Mouse (Mus musculus): ENCODE measurements around the gene Slc39a5.

Gene Slc39a5

GRCm38 (mm10) chr10:128401056-128401455 is at the start of gene Slc39a5:
Gene Slc39a5 (minus strand): TSS chr10:128401229.
- DNase-seq (ENCODE audit: extremely low spot score, low read depth, low spot score) = no peak

- DNase-seq (ENCODE audit: extremely low spot score, low read depth, low spot score) = no peak
These were observed 44.4 kb upstream of the Slc39a5 start for GRCm38 (mm10) chr10:128445407-128445806.

DNA sequence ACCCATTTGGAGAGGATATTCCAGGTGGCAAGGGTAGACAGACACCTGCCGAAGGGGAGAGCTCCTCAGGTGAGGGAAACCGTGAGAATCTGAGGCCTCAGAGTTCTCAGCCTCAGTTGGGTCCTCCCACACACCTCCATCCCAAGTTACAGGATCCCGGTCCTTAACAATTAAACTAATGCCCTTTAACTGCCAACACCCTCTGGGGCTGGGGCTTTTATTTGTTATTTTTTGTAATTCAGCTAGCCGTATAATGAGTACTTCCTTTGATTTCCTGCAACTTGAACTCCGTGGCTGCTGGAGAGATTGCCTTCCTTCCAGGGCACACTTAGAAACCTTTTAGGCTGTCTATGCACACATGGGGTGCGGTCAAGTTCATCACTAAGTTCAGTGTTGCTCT is 43.3 kb upstream of the Slc39a5 start:
- no peak for DNase-seq (ENCODE audit: extremely low spot score, low read depth, low spot score)

DNA sequence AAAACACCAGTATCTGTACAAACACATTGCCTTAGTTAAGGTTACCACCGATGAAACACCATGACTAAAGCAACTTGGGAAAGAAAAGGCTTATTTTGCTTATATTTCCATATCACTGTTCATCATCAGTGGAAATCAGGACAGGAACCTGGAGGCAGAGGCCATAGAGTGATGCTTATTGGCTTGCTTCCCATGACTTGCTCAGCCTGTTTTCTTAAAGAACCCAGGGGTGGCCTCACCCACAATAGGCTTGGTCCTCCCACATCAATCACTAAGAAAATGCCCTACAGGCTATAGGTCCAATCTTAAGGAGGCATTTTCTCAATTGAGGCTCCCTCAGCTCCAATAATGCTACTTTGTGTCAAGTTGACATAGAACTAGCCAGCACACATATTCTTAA is 41.7 kb upstream of the Slc39a5 start:
- DNase-seq (ENCODE audit: extremely low spot score, low read depth, low spot score) = no peak

GRCm38 (mm10) chr10:128441324-128442119 is 40.5 kb upstream of the Slc39a5 start:
- no peak for DNase-seq (ENCODE audit: extremely low spot score, low read depth, low spot score)

- DNase-seq (ENCODE audit: extremely low spot score, low read depth, low spot score) = no peak
These were observed 39.4 kb upstream of the Slc39a5 start for GRCm38 (mm10) chr10:128440407-128440806.

GRCm38 (mm10) chr10:128438675-128439279 is 37.7 kb upstream of the Slc39a5 start:
- DNase-seq (ENCODE audit: extremely low spot score, low read depth, low spot score) = no peak

GRCm38 (mm10) chr10:128436376-128436775 is 35.3 kb upstream of the Slc39a5 start:
- no peak for DNase-seq (ENCODE audit: extremely low spot score, low read depth, low spot score)

DNA sequence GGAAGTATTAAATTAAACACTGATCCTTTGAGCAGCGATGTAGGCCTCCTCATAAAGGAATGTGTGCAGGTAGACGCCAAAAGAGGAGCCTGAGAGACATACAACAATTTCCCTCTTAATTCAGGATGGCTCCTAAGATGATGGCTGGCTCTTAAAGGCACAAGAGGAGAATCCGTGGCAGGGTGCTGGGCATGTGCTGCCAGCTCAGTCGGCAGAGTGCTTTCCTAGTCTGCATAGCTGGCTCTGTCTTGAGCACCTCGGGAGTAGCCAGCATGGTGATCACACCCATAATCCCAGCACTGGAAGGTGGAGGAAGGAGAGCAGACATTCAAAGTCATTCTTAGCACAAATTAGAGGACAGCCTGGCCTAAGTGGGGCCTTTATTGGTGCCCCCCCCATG is 34.8 kb upstream of the Slc39a5 start:
- DNase-seq (ENCODE audit: extremely low spot score, low read depth, low spot score) = no peak

DNA sequence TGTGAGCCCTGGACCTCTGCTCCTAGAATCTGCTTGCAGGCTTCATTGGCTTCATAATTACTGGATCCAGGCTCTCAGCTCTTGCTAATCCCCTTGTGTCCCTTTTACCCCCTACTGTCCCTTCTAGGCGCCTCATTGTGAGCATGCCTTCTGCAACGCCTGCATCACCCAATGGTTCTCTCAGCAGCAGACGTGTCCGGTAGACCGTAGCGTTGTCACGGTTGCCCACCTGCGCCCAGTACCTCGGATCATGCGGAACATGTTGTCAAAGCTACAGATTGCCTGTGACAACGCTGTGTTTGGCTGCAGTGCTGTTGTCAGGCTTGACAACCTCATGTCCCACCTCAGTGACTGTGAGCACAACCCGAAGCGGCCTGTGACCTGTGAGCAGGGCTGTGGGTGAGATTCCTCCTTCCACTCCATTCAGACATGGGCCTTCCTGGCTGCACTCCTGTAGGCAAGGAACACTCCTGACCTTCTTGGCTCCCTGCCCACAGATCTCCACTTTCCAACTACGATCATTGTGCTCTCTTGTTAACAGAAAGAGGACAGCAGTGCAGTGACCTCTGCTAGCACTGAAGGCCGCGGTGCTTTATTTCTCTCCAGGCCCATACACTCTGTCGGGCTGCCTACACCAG is 34.3 kb upstream of the Slc39a5 start:
- DNase-seq (ENCODE audit: extremely low spot score, low read depth, low spot score) = no peak

DNA sequence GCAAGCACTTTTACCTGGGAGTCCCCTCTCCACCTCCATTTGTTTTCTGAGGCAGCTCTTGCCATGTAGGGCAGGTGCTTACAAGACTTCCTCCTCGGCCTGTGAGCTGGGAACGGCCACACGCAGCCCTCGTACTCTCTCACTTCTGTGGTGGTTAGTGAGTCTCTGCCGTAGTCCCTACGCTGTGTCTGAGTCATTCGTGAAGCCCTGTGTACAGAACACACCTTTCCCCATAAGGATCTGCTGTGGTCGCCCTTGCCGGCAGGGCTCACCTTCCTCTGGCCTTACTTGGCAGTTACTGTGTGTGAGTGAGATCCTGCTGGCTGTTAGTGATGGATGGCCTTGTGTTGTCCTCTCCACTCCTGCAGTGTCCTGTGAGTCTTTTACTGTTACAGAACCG is 33.7 kb upstream of the Slc39a5 start:
- DNase-seq (ENCODE audit: extremely low spot score, low read depth, low spot score) = no peak

DNA sequence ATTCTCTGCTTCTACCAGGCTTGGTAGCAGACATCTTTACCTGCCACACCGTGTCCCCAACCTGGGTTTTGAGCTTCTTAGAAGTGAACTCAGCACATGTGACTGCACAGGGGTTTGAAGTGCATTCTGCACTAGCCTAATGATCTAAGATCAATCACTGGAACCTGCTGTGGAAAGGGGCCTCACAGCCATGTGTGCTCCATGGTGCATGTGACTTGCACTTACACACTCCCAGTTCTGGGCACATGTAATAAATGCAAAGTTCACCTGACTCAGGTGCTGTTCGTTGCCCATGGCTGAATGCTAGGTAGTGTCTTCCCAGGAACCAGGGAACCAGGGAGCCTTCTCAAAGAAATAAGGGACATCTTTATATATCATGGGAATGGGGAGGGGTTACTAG is 32.4 kb upstream of the Slc39a5 start:
- no peak for DNase-seq (ENCODE audit: extremely low spot score, low read depth, low spot score)

DNA sequence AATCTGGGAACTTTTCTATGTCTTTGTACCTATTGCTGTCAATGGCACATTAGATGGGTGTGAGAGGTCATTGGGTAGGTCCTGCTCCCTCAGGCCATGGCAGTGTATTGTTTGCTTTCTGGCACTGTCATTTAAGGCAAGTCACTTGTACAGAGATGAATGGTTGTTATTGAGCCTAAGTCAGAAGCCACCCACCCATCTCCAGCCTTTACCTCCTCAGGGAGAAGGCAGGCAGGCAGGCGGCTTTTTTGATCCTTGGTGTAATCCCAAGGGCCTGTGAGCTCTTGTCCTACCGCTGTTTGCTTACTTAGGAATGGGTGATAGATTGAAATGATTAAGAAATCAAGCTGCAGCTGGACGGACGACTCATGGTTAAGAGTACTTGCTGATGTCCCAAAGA is 28.4 kb upstream of the Slc39a5 start:
- no peak for DNase-seq (ENCODE audit: extremely low spot score, low read depth, low spot score)

- no peak for DNase-seq (ENCODE audit: extremely low spot score, low read depth, low spot score)
These were observed 28.0 kb upstream of the Slc39a5 start for GRCm38 (mm10) chr10:128429052-128429451.

DNA sequence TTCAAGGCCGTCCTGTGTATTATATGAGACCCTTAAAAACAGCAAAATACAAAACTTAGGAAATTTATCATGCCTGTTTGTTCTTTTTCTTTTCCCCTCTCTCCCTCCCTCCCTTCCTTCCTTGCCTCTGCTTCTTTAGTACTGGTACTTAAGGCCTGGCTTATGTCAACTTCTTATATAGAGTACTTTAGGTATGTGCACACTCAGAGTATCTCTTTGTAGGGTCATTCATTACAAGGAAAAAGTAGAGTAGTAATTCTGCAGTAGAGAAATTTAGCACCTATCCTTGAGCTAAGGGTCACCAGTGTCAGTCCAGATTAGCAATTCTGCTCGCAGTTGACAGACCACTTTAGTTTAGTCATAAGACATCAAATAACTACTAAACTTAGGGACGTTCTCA is 24.2 kb upstream of the Slc39a5 start:
- DNase-seq (ENCODE audit: extremely low spot score, low read depth, low spot score) = no peak

- no peak for DNase-seq (ENCODE audit: extremely low spot score, low read depth, low spot score)
These were observed 23.6 kb upstream of the Slc39a5 start for GRCm38 (mm10) chr10:128424604-128425003.

GRCm38 (mm10) chr10:128422426-128422825 is 21.4 kb upstream of the Slc39a5 start:
- no peak for DNase-seq (ENCODE audit: extremely low spot score, low read depth, low spot score)

DNA sequence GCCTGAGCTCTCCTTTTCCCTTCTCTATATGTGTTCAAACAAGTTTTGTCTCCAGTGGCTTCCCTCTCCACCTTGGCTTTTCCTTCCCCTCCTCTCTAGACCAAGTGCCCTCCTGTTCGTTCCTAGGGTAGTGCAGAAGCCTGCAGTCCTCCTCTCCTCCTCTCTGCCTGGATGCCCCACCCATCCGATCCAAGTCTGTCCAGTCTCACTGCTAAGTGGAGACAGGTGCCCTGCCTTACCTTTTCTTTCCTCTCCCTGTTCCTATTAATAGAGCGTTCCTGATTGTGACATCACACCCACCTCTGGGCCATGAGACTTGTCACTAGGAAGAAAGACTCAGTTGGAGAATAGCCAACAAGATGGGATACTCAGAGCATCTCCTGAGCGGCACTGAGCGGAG is 13.8 kb upstream of the Slc39a5 start:
- DNase-seq (ENCODE audit: extremely low spot score, low read depth, low spot score) = no peak

DNA sequence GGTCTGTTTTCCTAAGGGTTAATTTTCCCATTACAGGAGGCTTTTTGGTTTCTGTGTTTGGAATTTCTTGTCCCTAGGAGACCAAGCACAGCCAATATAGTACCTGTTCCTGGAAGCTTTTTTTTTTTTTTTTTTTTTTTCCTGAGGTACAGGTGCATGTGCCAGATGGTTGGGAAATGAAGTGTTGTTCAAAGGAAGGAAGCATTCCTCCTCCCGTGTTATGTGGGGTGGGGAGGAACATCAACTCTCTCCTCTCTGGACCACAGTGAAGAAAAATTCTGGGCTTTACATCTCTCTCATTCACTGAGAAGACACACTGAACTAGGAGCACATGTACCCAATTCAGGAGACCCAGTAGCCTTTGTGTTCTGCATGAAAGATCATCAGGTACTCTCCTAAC is 12.0 kb upstream of the Slc39a5 start:
- no peak for DNase-seq (ENCODE audit: extremely low spot score, low read depth, low spot score)

DNA sequence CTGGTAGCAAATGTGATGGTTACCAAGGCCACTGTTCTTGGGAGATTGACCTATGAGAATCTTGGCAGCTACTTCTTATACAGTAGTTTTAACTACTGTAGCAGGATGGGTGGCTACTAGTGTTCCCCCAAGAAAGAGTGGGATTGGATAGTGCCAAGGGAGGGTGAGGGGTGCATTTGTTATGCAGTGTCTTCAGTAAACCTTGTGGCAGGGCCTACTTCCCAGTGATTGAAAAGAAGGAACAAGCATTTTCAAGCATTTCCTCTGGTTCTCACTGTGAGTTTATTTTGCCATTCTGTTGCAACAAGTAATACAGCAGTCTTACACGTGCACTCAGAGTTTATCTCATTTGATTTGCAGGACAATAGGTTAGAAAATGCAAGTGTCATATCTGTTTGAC is 11.5 kb upstream of the Slc39a5 start:
- no peak for DNase-seq (ENCODE audit: extremely low spot score, low read depth, low spot score)

DNA sequence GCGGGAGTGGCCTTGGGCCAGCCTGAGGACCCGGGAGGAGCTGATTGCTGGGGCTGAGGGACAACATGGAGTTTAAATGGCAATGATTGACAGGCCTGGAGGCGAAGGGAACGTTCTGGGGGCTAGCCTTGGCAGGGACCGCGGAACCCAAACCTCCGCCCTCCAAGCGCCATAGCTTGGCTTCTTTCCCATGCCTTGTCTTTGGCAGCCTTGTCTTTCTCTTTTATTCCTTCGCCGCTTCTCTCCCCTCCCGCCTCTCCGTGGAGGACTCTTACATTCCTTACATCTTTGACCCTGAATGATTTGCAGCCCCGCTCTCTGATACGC is 11.0 kb upstream of the Slc39a5 start:
- DNase-seq (ENCODE audit: extremely low spot score, low read depth, low spot score) = no peak
